12 mouse cellular contexts compared by ENCODE assay signal in genomic region chr19:42425208-42425607, GRCm38 (mm10). TPM values are rescaled to one million over a fixed set of nuclear protein-coding genes. Genes with fewer than 3 reads are reported as not detected.
A peak's percentile ranks its signal among the peaks of the same experiment; 100 is the strongest.
DNase-seq lines count a peak whose midpoint lies in the region.
"Had no signal": no experiment of that assay in that cellular context is flagged by ENCODE, and none has a peak within 500 bp of the region (broad histone marks: within the 10 kb centered on the region; RNA-seq: fewer than 3 reads in every experiment).

No protein-coding gene starts in this region.

- DNase-seq in adrenal gland, postnatal 36 days = peak; percentile 10 to 16
- DNase-seq in adrenal gland, postnatal 4 days (ENCODE audit: low spot score in 2 of 2) = no peak
- DNase-seq in lung, postnatal 10 days = peak; percentile 37
- DNase-seq in lung, adult 18-20 months = no peak
- DNase-seq in embryonic facial prominence, embryonic 10.5 days (ENCODE audit: low spot score) = peak; percentile 77
- peak; percentile 64 for DNase-seq in retina, embryonic 14.5 days (ENCODE audit: low spot score)
- DNase-seq in urinary bladder, adult 18-20 months (ENCODE audit: low spot score in 2 of 2) = no peak
- no peak for DNase-seq in right cerebral cortex, postnatal 10 days (ENCODE audit: low spot score in 2 of 2)
- DNase-seq: lung, postnatal 4 days; thymus, postnatal 14 days had no signal

- H3K27ac ChIP-seq in embryonic facial prominence, embryonic 10.5 days (replicated peaks) = no peak overlapping the region
- H3K27ac ChIP-seq: embryonic facial prominence, embryonic 13.5 days; heart, embryonic 13.5 days had no signal

- WGBS in embryonic facial prominence, embryonic 10.5 days = 9% methylated on average over 3 of the region's 3 CpGs

- no peak overlapping the region for H3K4me3 ChIP-seq in embryonic facial prominence, embryonic 10.5 days
- H3K4me3 ChIP-seq: embryonic facial prominence, embryonic 13.5 days; heart, embryonic 13.5 days had no signal

- peaks cover 13% of the 10 kb centered on the region for H3K27me3 ChIP-seq in embryonic facial prominence, embryonic 10.5 days (replicated peaks; ENCODE audit: low read depth, poor library complexity, severe bottlenecking)

- no peaks in the 10 kb centered on the region for H3K36me3 ChIP-seq in embryonic facial prominence, embryonic 10.5 days (replicated peaks)
- H3K36me3 ChIP-seq: embryonic facial prominence, embryonic 13.5 days; heart, embryonic 13.5 days had no signal

- no peaks in the 10 kb centered on the region for H3K9me3 ChIP-seq in embryonic facial prominence, embryonic 10.5 days
- H3K9me3 ChIP-seq: embryonic facial prominence, embryonic 13.5 days; heart, embryonic 13.5 days had no signal

- H3K4me1 ChIP-seq in embryonic facial prominence, embryonic 10.5 days = peaks cover 59% of the 10 kb centered on the region
- H3K4me1 ChIP-seq: heart, embryonic 13.5 days had no signal

RNA-seq across cellular contexts. Expression of gene Crtac1, which starts 6.4 kb away (rescaled TPM):
- total RNA-seq in adrenal gland, postnatal 36 days (2021) = under 1 TPM; 0.30 to 0.93 TPM
- 1 to 10 TPM; 2.6 to 3.9 TPM for total RNA-seq in adrenal gland, postnatal 4 days (2021)
- 7.1 and 8.8 TPM in 2 replicates for polyA plus RNA-seq in embryonic facial prominence, embryonic 10.5 days (2016; fragmentation: Nextera tagmentation; extraction: Ambion mirVana)

Comparison
In these comparisons a context has a peak if more than half of its experiments do, and no peak if none do; other contexts are left out.
1. DNase-seq: peak in adrenal gland, postnatal 36 days (2 of 2), lung, postnatal 10 days (single experiment), embryonic facial prominence, embryonic 10.5 days (single experiment) and retina, embryonic 14.5 days (single experiment); none in adrenal gland, postnatal 4 days (0 of 2), lung, adult 18-20 months (0 of 2), urinary bladder, adult 18-20 months (0 of 2) and right cerebral cortex, postnatal 10 days (0 of 2).